Mouse (Mus musculus): ENCODE results near the gene Mtf1.
A peak's percentile ranks its signal among the peaks of the same experiment; 100 is the strongest.

Mtf1 gene

DNA sequence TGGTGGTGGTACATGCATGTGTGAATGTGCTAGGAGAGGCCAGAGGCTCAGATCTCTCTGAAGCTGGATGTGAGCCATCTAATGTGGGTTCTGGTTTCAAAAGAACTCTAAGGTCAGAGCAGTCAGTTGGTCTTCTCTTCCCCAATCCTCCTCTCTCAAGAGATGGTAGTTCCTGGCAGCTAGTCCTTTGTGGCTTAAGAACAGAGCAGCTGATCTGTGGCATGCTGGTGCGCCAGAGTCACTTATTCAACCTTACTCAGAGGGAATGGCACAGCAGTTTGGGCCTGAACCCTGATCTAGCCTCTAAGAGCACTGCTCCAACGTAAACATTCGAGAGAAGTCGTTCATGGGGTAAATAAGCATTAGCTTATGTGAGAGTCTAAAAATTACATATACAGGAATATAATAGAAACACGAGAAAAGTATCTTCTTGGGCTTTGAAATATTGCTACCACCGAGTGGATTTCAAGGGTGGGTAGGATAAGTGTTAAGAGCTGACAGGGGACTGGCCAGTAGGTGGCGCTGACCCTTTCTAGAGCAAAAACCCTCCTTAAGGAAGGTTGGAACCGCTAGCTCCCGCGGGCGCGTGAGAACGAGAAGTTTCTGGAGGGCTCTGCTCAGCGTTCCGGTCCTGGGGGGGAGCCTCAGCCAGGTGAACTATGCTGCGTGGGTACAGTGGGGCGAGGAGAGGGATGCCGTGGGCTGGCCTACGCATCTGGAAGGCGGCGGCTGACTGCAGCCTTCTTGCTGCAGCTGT lies at the start of gene Mtf1:
TSS of gene Mtf1 (plus strand) at position 553 of the 757 bp plus-strand sequence.
- DNase-seq, result peak; percentile 94

DNA sequence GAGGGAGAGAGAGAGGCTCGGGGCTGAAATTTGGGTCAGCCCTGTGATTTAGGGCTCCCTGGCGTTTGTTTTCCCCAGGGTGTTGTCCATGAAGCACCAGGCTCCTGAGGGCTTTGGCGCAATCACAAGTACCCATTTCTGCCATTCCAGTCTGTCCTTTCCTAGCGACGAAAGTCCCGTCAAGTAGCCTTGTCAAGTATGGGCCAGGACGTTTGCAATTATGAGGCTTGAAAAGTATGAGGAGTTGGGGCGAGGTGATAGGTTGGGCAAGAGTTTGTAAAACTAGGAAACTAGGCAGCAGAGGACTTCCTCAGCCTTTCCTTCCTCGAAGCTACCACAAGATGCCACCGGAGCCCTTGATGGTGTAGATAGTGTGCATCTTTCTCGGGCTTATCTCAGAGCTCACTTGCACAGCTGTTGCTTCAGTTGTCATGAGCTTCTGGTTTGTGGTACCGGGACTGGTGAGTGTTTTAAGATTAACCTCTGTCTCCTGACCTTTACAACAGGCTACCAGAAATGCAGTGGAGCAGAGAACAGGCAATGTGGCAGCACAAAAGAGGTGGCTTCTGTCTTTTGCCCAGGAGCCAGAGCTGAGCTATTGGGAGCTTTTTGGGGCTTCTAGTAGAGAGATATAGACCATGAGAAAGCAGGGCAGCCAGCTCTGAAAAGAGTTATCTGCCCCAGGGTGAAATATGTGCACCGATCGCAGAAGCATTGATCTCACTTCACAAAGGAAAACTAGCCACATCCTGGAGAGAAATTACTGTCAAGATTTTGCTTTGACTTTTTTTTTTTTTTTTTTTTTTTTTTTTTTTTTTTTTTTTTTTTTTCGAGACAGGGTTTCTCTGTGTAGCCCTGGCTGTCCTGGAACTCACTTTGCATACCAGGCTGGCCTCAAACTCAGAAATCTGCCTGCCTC lies 49.4 kb upstream of the Mtf1 start:
- peak; percentile 32 for DNase-seq

DNA sequence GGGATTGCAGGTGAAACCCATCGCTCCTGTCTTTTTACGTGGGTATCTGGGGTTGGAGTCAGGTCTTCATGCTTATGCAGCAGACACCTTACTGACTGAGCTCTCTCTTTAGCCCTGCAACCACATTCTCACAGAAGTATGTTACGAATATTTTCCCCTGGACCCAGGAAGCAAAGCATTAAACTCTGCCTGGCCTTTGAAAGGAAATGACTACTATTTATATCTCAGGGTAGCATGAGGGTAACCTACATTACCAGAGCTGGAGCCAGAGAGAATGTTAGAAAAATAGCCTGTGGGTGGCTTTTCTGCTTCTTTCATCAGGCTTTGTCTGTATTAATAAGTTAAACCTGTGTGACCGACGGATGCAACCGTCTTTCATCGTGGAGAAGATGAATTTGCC lies 46.4 kb upstream of the Mtf1 start:
- no peak for DNase-seq

DNA sequence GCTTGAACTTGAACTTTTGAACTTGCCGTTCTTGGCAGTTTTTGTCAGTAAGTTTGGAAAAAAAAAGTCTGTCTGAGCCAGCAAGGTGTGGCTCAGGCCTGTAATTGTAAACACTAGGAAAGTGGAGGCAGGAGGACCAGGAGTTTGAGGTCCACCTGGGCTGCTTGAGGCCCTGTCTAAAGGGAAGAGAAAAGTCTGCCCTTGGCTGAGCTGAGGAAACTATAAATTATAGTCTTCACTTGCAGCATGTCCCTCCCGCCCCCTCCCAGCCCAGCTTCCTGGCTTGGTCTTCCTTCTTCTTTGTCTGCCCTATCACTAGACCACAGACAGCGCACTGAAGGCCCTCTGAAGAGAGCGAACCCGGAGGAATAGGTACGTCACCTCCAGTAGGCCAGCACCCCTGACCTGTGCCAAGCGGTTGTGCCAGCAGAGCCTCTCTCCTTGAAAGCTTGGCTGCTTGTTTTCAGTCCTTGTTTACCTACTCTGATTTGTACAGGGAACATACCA lies 42.5 kb upstream of the Mtf1 start:
- DNase-seq, result no peak

DNA sequence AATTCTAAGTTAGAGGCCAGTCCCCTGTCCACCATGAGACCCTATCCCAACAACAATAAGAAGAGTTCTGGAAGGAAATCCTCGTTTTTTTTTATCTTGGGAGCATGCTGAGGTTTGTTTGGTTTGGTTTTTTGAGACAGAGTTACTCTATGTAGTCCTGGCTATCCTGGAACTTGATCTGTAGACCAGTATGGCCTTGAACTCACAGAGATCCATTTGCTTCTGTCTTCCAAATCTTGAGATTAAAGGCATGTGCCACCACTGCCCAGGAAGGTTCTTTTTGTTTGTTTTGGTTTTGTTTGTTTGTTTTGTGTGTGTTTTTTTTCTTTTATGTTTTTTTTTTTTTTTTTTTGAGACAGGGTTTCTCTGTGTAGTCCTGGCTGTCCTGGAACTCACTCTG lies 40.7 kb upstream of the Mtf1 start:
- no peak for DNase-seq

DNA sequence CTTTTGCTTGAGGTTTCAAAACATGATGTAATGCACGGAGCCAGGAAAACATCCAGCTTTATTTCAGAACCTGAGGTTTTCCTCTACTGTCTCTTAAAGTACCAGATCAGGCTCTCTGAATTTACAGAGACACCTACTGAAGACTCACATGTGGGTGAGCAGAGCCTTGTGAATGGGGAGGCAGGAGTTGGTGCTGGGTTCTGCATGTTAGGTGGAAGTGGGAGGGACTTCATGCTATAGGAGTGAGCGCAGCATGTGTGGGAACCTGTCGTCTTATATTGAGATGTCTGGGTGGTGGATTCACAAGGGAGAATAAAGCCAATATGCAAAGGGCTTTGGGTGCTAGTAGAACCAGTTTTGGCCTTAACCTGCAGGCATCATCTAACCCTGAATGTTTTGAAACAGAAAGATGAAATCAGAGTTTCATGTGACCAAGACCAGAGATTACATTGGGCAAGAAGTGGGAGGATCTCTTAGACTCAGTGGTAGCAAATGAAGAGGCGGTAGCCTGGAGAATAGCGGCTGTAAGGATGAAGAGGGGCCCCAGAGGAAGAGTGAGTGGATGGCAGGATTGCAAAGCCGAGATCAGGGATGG lies 38.9 kb upstream of the Mtf1 start:
- DNase-seq, result no peak

DNA sequence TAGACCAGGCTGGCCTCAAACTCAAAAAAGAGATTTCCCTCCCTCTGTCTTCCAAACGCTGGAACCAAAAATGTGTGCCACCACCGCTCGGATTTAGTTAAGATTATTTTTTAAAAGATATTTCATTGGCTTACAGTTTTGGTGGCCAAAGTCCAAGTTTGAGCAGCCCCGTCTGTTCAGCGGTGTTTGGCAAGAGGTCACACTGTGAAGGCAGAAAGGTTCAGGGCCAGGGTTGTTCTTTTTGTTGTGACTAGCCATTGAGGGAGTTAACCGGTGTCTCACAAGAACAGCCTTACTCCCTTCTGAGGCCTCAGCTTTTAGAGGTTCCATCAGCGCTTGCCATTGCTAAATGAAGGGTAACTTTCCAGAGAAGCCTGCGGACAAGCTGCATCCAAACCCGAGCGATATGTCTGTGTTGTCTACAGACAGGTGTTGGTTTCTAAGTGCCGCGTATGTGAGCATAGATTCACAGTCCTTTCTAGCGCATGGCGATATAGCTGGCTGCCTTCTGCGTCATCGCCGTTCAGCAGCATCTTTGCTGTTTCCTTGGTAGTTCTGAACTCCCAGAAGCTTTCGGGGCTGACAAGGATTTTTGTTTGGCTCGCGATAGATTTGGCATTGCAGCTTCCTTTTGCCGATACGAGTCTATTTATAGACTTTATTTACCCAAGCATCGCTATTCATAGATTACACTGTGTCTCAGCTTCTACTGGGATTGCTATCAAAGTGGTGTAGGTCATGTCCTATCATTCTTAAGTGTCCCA lies 35.9 kb upstream of the Mtf1 start:
- DNase-seq, result no peak

DNA sequence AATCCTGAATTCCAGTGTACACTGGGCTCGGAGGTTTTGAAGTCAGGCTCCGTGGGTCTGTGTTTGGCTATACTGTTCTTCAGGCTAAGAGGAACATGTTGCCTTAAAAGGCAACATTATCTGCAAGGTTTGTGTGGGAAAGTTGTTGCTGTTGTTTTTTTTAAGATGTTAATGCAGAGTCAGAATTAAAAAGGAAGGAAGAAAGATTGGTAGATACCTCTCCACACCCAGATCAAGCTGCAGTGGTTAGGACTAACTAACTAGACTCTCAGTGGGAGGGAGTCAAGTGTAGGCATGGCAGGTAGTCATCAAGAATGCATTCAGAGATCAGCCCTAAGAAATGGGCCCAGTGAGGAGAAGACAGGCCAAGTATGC lies 35.4 kb upstream of the Mtf1 start:
- DNase-seq, result no peak

DNA sequence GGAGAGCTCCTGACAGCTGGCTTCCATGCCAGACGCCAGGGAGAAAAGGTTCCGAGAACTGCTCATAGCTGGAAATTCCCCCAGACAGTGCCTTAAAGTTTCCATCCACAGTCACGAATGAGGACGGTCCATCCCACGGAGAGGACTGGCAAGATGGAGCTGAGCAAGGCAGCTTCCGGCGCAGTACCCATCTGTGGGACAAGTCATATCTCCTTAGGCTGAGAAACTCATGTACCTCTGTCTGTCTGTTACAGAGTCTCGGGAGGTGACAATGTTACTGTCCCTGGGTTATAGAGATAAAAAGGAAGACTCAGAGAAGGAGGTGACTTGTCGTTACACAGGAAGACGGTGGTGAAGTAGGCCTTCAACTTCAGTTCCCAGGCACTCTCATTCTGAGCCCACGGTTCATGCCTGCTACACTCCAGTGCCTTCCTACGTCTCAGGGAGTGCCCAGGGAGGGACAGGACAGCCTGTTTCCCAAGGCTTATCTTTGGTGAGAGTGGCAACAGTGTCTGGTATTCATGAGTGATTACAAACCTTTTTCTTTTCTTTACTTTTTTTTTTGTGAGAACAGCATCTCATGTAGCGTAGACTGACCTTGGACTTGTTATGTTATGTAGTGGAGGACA lies 32.8 kb upstream of the Mtf1 start:
- DNase-seq, result no peak

DNA sequence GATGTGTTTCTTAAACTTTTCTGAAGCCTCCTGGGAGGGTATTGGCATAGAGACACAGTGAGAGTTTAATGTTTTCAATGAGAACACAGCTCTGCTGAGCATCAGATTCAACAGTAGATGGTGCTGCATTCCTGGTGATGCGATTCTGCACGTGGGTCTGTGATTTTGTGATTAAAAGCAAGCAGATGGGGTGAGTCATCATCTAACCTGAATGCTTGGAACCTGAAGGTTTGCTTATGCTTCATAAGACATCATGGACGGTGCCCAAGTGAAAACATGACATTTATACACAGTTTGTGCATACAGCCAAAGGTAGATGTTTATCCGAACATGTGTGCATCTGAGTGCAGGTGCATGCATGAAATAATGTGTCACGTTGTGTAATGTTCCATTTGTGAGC lies 31.3 kb upstream of the Mtf1 start:
- DNase-seq, result no peak

DNA sequence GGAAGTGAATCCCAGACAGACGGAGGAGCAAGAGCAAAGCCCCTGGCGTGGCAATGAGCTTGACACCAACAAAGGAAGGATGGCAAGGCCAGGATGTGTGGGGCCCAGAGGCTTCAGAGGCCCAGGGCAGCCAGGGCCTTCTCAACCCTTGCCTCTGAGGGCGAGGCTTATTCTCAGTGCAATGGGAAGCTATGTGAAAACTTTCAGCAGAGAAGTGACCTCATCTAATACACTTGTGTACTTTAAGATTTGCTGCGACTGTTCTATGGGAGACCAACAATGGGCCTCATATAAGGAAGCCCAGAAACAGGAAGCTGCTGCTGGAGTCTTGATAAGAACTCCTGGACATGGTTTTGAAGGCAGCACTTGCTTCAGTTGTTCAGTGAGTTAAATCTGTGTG lies 29.8 kb upstream of the Mtf1 start:
- peak; percentile 14 for DNase-seq

DNA sequence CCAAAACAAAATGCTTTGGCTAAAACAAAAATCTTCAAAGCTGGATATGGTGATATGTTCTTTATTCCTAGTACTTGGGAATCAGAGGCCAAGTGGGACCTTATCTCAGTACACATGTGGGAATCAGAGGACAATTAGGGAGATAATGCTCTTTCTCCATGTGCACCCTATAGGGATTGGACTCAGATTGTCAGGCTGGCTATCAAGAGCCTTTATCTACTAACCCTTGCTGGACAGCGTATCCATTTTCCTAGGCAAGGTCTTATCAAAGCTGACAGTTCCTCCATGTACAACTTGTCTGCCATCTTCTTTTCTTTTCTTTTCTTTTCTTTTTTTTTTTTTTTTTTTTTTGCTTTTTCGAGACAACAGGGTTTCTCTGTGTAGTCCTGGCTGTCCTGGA lies 28.5 kb upstream of the Mtf1 start:
- DNase-seq, result no peak

DNA sequence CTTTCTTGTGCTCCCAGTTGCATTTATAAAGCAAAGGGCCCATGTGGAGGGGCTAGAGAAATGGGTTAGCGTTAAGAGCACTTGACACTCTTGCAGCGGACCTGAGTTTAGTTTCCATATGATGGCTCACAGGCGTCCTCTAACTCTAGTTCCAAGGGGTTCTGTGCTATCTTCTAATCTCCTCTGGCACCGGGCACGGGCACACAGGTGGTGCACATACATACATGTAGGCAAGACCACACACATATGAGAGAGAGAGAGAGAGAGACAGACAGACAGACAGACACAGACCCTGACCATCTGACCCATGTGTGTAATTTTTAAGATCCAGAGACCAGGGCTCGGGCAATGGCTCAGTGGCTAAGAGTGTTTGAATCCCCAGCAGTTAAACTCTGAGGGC lies 27.9 kb upstream of the Mtf1 start:
- no peak for DNase-seq

DNA sequence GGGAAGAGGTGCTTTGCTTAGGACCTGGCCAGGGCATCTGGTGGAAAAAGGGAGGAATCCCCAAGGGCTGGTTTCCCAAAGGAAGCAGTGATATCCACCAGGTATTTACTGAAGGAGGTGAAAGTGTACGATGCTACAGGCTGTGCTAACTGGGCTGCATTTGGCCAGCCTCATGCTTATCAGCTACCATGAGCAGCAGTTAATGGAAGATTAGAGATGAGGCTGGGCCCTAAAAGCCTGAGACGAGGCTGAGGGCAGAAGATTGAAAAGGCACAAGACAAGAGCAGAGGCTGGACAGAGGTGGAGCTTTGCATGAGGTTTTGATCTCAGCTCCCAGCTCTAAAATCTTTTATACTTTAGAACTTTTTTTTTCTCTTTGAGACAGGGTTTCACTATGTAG lies 27.5 kb upstream of the Mtf1 start:
- no peak for DNase-seq

DNA sequence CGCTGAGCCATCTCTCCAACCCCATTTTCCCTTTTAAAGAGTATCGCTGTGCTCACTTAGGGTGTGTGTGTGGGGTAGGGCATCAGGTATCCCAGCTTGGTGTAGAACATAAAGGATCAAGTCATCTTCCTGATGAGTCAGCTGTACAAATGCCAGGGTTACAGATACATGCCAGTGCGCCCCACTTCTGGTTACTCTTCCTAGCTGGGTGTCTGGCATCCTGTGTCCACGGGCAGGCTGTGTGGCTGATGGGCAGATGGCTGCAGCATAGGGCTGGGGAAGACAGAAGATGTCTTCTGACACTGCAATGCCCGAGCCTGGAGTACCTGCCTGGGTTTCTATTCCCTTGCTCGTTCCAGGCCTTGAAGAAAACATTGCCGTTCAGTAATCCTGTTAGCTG lies 20.5 kb upstream of the Mtf1 start:
- DNase-seq, result no peak

DNA sequence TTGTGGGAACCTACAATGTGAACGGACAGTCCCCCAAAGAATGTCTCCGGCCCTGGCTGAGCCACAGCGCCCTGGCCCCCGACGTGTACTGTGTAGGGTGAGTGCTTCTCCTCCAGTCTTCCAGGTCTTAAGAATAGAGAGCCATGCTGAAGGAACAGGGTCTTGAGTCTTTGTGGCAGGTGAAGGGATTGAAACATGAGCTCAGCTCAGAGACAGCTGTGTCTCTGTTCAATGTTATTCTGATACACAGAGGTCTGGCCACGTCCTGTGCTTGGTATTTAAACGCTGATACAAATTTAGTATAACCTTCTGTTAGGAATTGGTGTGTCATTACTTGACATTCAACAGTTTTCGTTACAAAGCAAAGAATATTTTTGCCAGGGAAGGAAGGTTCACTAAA lies 19.5 kb upstream of the Mtf1 start:
- DNase-seq, result no peak

DNA sequence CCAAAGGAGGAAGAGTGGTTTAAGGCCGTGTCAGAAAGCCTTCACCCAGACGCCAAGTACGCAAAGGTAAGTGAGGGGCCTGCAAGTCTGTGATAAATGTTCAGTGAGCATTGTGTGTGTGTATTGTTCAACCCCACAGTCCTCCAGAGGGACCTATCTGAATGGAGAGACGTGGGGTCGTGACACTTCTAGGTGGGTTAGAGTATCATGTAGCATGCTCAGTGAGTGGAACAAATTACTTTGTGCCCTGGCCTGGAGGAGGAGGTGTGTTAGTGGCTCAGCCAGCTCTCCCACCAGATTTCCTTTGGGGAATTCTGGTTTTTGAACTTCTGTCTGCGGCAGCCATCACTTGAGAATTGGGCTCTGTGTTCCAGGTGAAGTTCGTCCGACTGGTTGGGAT lies 18.0 kb upstream of the Mtf1 start:
- no peak for DNase-seq

DNA sequence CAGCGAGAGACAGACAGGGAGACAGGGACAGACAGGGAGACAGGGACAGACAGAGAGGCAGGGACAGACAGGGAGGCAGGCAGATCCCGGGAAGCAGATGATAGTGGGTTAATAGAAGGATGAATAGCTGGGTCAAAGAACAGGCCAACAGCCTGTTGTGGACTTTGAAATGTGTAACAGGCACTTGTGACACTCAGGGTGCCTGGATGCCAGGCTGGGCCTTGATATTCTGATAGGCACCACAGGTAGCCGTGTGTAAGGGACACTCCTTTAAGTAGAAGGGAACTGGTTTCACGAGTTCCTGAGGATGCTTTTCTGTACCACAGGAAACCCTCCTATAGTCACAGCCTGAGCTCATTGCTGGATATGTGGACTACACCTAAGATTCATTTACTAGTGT lies 11.9 kb upstream of the Mtf1 start:
- no peak for DNase-seq

DNA sequence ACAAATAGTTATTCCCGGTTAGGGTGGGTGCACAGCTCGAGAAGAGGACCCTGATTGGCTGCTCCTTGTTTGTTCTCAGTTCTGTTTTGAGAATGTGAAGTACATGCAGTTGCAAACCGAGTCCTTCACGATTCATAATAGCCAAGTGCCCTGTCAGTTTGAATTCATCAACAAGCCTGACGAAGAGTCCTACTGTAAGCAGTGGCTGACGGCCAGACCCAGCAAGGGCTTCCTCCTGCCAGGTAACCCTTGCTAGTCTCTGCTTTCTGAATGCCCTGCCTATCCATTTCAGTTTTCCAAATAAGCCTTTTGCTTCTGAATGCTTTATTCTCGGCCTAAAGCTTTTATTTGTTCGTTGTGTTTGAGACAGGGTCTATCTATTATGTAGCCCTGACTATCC lies 9.8 kb upstream of the Mtf1 start:
- DNase-seq, result no peak

DNA sequence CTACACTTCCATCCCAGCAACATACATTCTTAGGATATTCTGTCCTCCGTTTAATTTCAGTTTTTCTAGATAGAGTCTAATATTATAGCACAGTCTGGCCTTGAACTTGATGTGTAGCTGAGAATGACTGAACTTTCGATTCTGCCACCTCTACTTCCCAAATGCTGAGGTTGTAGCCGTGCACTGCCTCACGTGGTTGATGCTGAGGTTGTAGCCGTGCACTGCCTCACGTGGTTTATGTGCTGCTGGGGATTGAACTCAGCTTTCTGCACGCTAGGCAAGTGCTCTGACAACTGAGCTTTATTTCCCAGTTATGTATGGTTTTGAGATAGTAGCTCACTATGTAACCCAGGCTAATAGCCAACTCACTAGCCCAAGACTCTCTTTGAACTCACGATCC lies 5.8 kb upstream of the Mtf1 start:
- DNase-seq, result no peak

DNA sequence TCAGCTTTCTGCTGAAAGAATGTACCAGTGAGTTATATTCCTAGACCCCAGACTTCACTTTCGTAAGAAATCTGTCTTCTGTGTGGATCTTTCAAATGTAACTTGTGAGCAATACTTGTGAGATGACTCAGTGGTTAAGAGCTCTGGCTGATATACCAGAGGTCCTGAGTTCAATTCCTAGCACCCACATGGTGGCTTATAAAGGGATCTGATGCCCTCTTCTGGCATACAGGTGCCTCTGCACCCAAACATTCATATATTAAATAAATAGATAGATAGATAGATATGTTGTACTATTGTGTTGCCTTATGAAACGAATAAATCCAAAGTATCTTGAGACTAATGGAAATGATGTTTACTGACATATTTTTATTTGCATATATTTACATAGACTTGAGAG lies 5.0 kb upstream of the Mtf1 start:
- no peak for DNase-seq
